Mouse (Mus musculus) lung, postnatal 0 days (tissue): ENCODE results near the gene Pigt.

Experiments
- CTCF ChIP-seq: IDR thresholded peaks from 2 replicates; pipeline ENCODE4 v1.5.1; 2016; ENCODE audit warnings: antibody characterized with exemption, mild to moderate bottlenecking
- EP300 ChIP-seq: IDR thresholded peaks from 2 replicates; pipeline ENCODE4 v1.6.1; 2016; ENCODE audit warnings: antibody characterized with exemption, mild to moderate bottlenecking, control low read depth

DNA sequence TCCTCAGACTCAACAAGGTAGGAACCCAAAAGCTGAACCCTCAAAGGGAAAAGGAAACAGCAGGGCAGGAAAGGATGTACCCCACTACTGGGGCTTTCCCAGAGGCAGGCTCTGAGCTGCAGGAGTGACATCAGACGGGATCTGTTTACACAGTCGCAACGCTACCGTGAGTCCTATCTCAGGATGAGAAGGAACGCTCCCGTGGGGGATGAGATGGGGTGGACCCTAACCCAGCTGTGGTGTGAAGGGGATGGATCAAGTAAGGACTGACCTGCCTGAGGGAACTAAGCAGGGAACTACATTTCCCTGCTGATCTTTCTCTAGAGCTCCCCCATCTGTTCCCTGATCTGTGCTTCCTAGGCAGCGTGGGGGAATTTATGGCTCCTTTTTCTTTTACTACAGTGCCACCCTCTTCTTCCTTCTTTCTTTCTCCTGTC is 40.4 kb upstream of the Pigt start, which contains the start of gene Sys1:
- TF ChIP-seq CTCF: peak; percentile 46
- TF ChIP-seq EP300: no peak
